Mouse (Mus musculus): ENCODE results near the gene Scn2b. TPM values are rescaled to one million over a fixed set of nuclear protein-coding genes. Genes with fewer than 3 reads are reported as not detected.

Scn2b gene
- polyA plus RNA-seq, 1 experiment, result 0.58 TPM

DNA sequence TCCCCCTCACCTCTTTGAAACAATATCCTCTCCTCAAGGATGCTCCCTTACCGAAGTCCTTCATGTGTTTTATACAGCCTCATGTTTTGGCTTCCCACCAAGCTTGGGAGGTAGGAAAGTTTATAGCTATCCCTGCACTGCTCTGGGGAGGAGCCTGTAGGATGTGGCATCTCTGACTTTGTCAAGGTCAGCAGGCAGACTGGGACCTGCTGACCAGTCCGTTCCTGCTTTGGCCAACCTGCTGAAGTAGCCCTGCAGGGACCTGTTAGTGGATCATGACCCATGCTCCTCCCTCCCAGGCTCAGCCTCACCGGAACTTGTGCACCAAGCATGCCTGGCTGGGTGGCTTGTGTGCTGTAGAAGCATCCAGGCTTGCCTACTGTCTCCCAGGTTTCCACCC is 25.1 kb downstream of the Scn2b start:
- H3K4me1 ChIP-seq (ENCODE audit: control insufficient read depth, insufficient read depth, low read length), result peaks cover 3% of the 10 kb centered on the region; the same call in 1 of the 2 replicates
- 22% methylated on average over 3 of the region's 3 CpGs for WGBS
- peak; percentile 80 for DNase-seq
- peaks cover 4% of the 10 kb centered on the region; the same call in 1 of the 2 replicates for H3K27me3 ChIP-seq (replicated peaks; ENCODE audit: control insufficient read depth, insufficient read depth, low read length)
- H3K27ac ChIP-seq (ENCODE audit: insufficient read depth, low read depth, low read length), result peak overlapping the region; percentile 86
- no peak for TF ChIP-seq POLR2A (IDR thresholded peaks at IDR 0.05; ENCODE audit: low read depth, low read length)
- no peak for TF ChIP-seq CTCF (conservative IDR thresholded peaks at IDR 0.05; ENCODE audit: insufficient read depth, insufficient read length, low read depth, low read length)
- H3K36me3 ChIP-seq (ENCODE audit: control insufficient read depth, insufficient read depth, low read length), result no peaks in the 10 kb centered on the region
- no peak overlapping the region for H3K4me3 ChIP-seq (ENCODE audit: insufficient read depth, low read depth, low read length)

DNA sequence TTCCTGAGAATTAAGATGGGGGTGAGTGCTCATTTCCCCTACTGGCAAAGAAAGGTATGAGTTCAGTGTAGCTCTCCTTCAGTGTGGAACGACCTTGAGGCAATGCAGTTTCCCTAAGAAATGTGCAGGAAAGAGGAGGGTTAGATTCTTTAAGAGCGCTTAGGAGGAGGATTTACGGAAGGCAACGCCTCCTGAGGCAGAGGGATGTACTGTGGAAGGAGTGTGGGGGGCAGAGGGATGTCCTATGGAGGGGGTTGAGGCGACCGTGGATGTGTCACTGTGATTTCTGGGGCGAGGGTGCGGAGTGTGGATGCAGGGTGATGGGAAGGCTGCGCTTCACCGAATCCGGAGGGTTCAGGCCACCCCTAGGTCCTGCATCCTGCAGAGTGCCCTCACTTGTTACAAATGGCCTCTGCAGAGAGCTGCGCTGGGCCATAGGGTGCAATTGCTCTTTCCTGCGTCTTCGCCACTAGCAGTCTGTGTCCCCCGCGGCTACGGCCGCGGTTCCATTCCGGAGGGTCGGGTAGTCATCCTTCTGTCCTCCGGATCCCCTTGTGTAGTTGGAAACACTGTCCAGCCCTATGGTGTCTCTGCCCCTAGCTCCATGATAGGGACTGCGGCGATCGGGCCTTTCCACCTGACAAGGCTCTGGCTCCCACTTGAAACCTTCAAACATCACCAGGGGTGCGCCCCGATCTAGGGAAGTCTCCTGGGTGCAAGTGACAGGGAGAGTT is 28.1 kb downstream of the Scn2b start:
- Histone ChIP-seq H3K36me3 (ENCODE audit: control insufficient read depth, insufficient read depth, low read length) (no peaks in the 10 kb centered on the region), H3K27me3 (replicated peaks; ENCODE audit: control insufficient read depth, insufficient read depth, low read length) (no peaks in the 10 kb centered on the region), H3K4me1 (ENCODE audit: control insufficient read depth, insufficient read depth, low read length) (peaks cover 3% of the 10 kb centered on the region; the same call in 1 of the 2 replicates), H3K4me3 (ENCODE audit: insufficient read depth, low read depth, low read length) (peak overlapping the region; percentile 18), H3K27ac (ENCODE audit: insufficient read depth, low read depth, low read length) (peak overlapping the region; percentile 11; the same call in 1 of the 2 replicates)
- TF ChIP-seq CTCF (conservative IDR thresholded peaks at IDR 0.05; ENCODE audit: insufficient read depth, insufficient read length, low read depth, low read length) (no peak), POLR2A (IDR thresholded peaks at IDR 0.05; ENCODE audit: low read depth, low read length) (no peak)
- 3% methylated on average over 27 of the region's 27 CpGs for WGBS
- DNase-seq, result peak; percentile 35

DNA sequence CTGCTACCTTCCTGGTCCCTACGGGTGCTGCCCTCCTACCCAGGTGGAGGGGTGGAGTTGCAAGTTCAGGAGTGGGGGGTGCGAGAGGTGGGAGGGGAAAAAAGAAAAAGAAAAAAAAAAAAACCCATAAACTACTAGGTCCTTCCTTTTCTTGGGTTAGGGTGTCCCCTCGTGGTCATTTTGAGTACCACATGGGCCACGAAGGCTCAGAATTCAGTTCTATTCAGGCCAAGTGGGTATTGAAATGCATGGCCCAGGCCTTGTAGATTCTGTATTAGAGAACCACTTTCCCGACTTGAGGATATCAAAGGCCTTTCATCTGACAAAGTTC is 28.6 kb downstream of the Scn2b start:
- Histone ChIP-seq H3K4me1 (ENCODE audit: control insufficient read depth, insufficient read depth, low read length) (peaks cover 3% of the 10 kb centered on the region; the same call in 1 of the 2 replicates), H3K4me3 (ENCODE audit: insufficient read depth, low read depth, low read length) (peak overlapping the region; percentile 18), H3K36me3 (ENCODE audit: control insufficient read depth, insufficient read depth, low read length) (no peaks in the 10 kb centered on the region), H3K27me3 (replicated peaks; ENCODE audit: control insufficient read depth, insufficient read depth, low read length) (no peaks in the 10 kb centered on the region), H3K27ac (ENCODE audit: insufficient read depth, low read depth, low read length) (no peak overlapping the region)
- TF ChIP-seq CTCF (conservative IDR thresholded peaks at IDR 0.05; ENCODE audit: insufficient read depth, insufficient read length, low read depth, low read length) (peak; percentile 70), POLR2A (IDR thresholded peaks at IDR 0.05; ENCODE audit: low read depth, low read length) (no peak)
- peak; percentile 72 for DNase-seq
- 0% methylated on average over 5 of the region's 5 CpGs for WGBS

DNA sequence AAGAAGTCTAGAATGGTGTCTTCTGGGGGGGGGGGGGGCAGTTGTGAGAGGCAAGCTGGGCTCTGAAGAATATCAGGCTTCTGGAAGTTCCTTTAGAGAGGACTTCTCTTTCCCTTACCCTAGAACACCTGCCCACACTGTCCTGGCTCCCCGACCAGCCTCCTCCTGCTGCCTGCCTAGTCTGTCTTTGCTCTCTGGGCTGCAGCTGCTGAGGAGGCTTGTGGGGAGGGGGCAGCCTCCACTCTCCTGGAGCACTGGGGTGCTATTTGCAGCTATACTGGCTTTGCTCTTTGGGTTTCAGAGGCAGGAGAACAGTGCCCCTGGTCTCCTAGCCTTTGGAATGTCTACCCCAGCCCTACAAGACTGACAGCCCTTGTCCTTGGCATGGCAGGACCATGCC is 33.4 kb downstream of the Scn2b start:
- Histone ChIP-seq H3K4me1 (ENCODE audit: control insufficient read depth, insufficient read depth, low read length) (0 out of 2 replicates have a peak, but pooled peaks cover 3% of the 10 kb centered on the region), H3K36me3 (ENCODE audit: control insufficient read depth, insufficient read depth, low read length) (no peaks in the 10 kb centered on the region), H3K27me3 (replicated peaks; ENCODE audit: control insufficient read depth, insufficient read depth, low read length) (no peaks in the 10 kb centered on the region), H3K4me3 (ENCODE audit: insufficient read depth, low read depth, low read length) (no peak overlapping the region), H3K27ac (ENCODE audit: insufficient read depth, low read depth, low read length) (no peak overlapping the region)
- TF ChIP-seq CTCF (conservative IDR thresholded peaks at IDR 0.05; ENCODE audit: insufficient read depth, insufficient read length, low read depth, low read length) (no peak), POLR2A (IDR thresholded peaks at IDR 0.05; ENCODE audit: low read depth, low read length) (no peak)
- DNase-seq, result no peak
- WGBS, result 47% methylated on average over 1 of the region's 1 CpGs

DNA sequence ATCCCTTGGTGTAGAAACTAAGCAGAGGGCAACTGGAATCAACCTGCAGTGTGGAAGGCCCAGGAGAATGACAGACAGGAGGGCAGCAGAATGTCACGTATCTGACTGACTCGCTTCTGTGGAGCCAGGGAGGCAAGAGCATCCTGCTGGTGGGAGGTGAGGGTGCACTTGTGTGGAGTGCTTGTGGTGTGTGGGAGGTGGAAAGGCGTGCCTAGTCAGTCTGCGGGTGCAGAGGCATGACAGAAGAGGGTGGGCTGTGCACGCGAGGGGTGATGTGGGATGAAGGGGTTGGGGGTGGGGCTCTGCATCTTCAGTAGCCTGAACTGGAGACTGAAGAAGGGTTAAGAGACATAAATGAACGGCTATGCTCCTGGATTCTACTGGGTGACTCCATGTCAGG is 35.8 kb downstream of the Scn2b start:
- H3K27ac ChIP-seq (ENCODE audit: insufficient read depth, low read depth, low read length), result no peak overlapping the region
- DNase-seq, result no peak

DNA sequence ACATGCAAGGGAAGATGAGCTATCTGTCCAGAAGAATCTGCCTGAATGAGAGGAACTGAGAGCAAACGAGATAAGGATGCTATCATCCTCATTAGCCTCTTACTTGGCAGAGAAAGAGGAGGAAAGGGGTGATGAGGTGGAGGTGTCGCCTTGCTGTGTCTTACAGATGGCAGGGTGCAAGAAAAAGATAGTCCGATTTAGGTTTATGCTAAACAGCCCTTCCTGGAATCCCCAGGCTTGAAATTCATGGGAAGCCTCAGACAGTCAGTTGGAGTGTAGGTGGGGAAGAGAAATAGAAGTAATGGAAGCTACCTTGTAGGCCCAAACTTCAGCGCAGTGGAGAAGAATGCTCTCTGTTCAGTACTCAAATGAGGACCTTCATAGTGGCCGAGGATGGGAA is 50.3 kb downstream of the Scn2b start:
- no peak for DNase-seq
- Histone ChIP-seq H3K36me3 (ENCODE audit: control insufficient read depth, insufficient read depth, low read length) (no peaks in the 10 kb centered on the region), H3K27me3 (replicated peaks; ENCODE audit: control insufficient read depth, insufficient read depth, low read length) (no peaks in the 10 kb centered on the region), H3K27ac (ENCODE audit: insufficient read depth, low read depth, low read length) (no peak overlapping the region), H3K4me3 (ENCODE audit: insufficient read depth, low read depth, low read length) (no peak overlapping the region), H3K4me1 (ENCODE audit: control insufficient read depth, insufficient read depth, low read length) (no peaks in the 10 kb centered on the region)
- TF ChIP-seq POLR2A (IDR thresholded peaks at IDR 0.05; ENCODE audit: low read depth, low read length), result no peak
- no peak for TF ChIP-seq CTCF (conservative IDR thresholded peaks at IDR 0.05; ENCODE audit: insufficient read depth, insufficient read length, low read depth, low read length)
- WGBS, result 71% methylated on average over 5 of the region's 5 CpGs

More for the DNA sequence above, 35.8 kb downstream of the Scn2b start:
- H3K36me3 ChIP-seq (ENCODE audit: control insufficient read depth, insufficient read depth, low read length), result no peaks in the 10 kb centered on the region
- no peaks in the 10 kb centered on the region for H3K27me3 ChIP-seq (replicated peaks; ENCODE audit: control insufficient read depth, insufficient read depth, low read length)
- H3K4me1 ChIP-seq (ENCODE audit: control insufficient read depth, insufficient read depth, low read length), result no peaks in the 10 kb centered on the region
- 38% methylated on average over 7 of the region's 7 CpGs for WGBS
- no peak overlapping the region for H3K4me3 ChIP-seq (ENCODE audit: insufficient read depth, low read depth, low read length)
- TF ChIP-seq CTCF (conservative IDR thresholded peaks at IDR 0.05; ENCODE audit: insufficient read depth, insufficient read length, low read depth, low read length) (no peak), POLR2A (IDR thresholded peaks at IDR 0.05; ENCODE audit: low read depth, low read length) (no peak)

DNA sequence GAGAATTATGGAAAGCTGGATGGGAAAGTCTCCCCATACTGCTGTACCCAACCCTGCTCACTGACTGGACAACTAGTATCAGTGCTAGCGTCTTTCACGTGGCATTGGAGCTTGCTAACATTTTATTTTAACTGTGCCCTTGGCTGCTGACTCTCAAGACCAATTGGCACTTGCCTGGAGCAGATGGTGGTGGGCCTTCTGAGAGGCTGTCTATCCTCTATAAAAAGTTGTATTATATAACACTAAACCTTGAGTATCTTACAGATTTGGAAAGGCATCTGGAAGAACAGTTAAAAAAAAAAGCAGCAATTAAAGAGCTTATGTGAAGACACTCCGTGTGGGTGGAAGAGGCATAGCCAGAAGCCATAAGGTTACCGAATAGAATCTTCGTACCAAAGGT is 52.6 kb downstream of the Scn2b start:
- DNase-seq, result no peak
- Histone ChIP-seq H3K4me3 (ENCODE audit: insufficient read depth, low read depth, low read length) (no peak overlapping the region), H3K27me3 (replicated peaks; ENCODE audit: control insufficient read depth, insufficient read depth, low read length) (no peaks in the 10 kb centered on the region), H3K36me3 (ENCODE audit: control insufficient read depth, insufficient read depth, low read length) (no peaks in the 10 kb centered on the region), H3K27ac (ENCODE audit: insufficient read depth, low read depth, low read length) (no peak overlapping the region), H3K4me1 (ENCODE audit: control insufficient read depth, insufficient read depth, low read length) (no peaks in the 10 kb centered on the region)
- 91% methylated on average over 5 of the region's 5 CpGs for WGBS
- TF ChIP-seq CTCF (conservative IDR thresholded peaks at IDR 0.05; ENCODE audit: insufficient read depth, insufficient read length, low read depth, low read length), result no peak
- no peak for TF ChIP-seq POLR2A (IDR thresholded peaks at IDR 0.05; ENCODE audit: low read depth, low read length)
